Mouse (Mus musculus): ENCODE results near the gene Pate1. TPM values are rescaled to one million over a fixed set of nuclear protein-coding genes. Genes with fewer than 3 reads are reported as not detected.

Pate1 gene
- polyA plus RNA-seq (2014; fragmentation: Nextera tagmentation; extraction: Ambion mirVana) = not detected in 2 replicates

- ATAC-seq (ENCODE audit: insufficient number of reproducible peaks, insufficient read depth, low FRiP score, low read depth) = no peak
- no peak within 1 kb of the TSS for H3K4me3 ChIP-seq (ENCODE audit: control insufficient read depth in 1 of 2, insufficient read depth in 1 of 2, low read depth in 1 of 2, low read length in 2 of 2)
- H3K9me3 ChIP-seq (ENCODE audit: control insufficient read depth, low read length) = no peaks in the 10 kb centered on the region
- H3K36me3 ChIP-seq (ENCODE audit: control insufficient read depth, insufficient read depth, low read length) = no peaks in the 10 kb centered on the region
- no peaks in the 10 kb centered on the region for H3K27me3 ChIP-seq (ENCODE audit: control insufficient read depth, insufficient read depth, low read length)
- H3K27ac ChIP-seq (replicated peaks in 1 of 2; ENCODE audit: control insufficient read depth in 1 of 2, insufficient read depth in 1 of 2, low read depth in 2 of 2, low read length in 2 of 2) = no peak within 1 kb of the TSS
- WGBS = 36% methylated on average over 1 of the region's 1 CpGs
- H3K4me2 ChIP-seq (ENCODE audit: low read length) = no peak within 1 kb of the TSS
- H3K4me1 ChIP-seq (ENCODE audit: control insufficient read depth in 2 of 2, insufficient read depth in 2 of 2, low read length in 2 of 2) = no peaks in the 10 kb centered on the region
- no peak within 1 kb of the TSS for H3K9ac ChIP-seq (ENCODE audit: low read length)
Measured at GRCm38 (mm10) chr9:35687013-35687412, at the start of gene Pate1. Gene Pate1 (minus strand): TSS chr9:35687390.

- Histone ChIP-seq H3K36me3 (ENCODE audit: control insufficient read depth, insufficient read depth, low read length) (no peaks in the 10 kb centered on the region), H3K9ac (ENCODE audit: low read length) (no peak overlapping the region), H3K27me3 (ENCODE audit: control insufficient read depth, insufficient read depth, low read length) (no peaks in the 10 kb centered on the region), H3K4me1 (ENCODE audit: control insufficient read depth in 2 of 2, insufficient read depth in 2 of 2, low read length in 2 of 2) (no peaks in the 10 kb centered on the region), H3K4me2 (ENCODE audit: low read length) (no peak overlapping the region), H3K27ac (replicated peaks in 1 of 2; ENCODE audit: control insufficient read depth in 1 of 2, insufficient read depth in 1 of 2, low read depth in 2 of 2, low read length in 2 of 2) (no peak overlapping the region), H3K4me3 (ENCODE audit: control insufficient read depth in 1 of 2, insufficient read depth in 1 of 2, low read depth in 1 of 2, low read length in 2 of 2) (no peak overlapping the region), H3K9me3 (ENCODE audit: control insufficient read depth, low read length) (no peaks in the 10 kb centered on the region)
- ATAC-seq (ENCODE audit: insufficient number of reproducible peaks, insufficient read depth, low FRiP score, low read depth) = no peak
Measured at GRCm38 (mm10) chr9:35707265-35707664, 20.1 kb upstream of the Pate1 start.

- Histone ChIP-seq H3K27ac (replicated peaks in 1 of 2; ENCODE audit: control insufficient read depth in 1 of 2, insufficient read depth in 1 of 2, low read depth in 2 of 2, low read length in 2 of 2) (no peak overlapping the region), H3K4me1 (ENCODE audit: control insufficient read depth in 2 of 2, insufficient read depth in 2 of 2, low read length in 2 of 2) (no peaks in the 10 kb centered on the region), H3K4me3 (ENCODE audit: control insufficient read depth in 1 of 2, insufficient read depth in 1 of 2, low read depth in 1 of 2, low read length in 2 of 2) (no peak overlapping the region), H3K36me3 (ENCODE audit: control insufficient read depth, insufficient read depth, low read length) (no peaks in the 10 kb centered on the region), H3K4me2 (ENCODE audit: low read length) (no peak overlapping the region), H3K9me3 (ENCODE audit: control insufficient read depth, low read length) (no peaks in the 10 kb centered on the region), H3K9ac (ENCODE audit: low read length) (no peak overlapping the region), H3K27me3 (ENCODE audit: control insufficient read depth, insufficient read depth, low read length) (no peaks in the 10 kb centered on the region)
- ATAC-seq (ENCODE audit: insufficient number of reproducible peaks, insufficient read depth, low FRiP score, low read depth) = no peak
Measured at GRCm38 (mm10) chr9:35691924-35692323, 4.7 kb upstream of the Pate1 start.

DNA sequence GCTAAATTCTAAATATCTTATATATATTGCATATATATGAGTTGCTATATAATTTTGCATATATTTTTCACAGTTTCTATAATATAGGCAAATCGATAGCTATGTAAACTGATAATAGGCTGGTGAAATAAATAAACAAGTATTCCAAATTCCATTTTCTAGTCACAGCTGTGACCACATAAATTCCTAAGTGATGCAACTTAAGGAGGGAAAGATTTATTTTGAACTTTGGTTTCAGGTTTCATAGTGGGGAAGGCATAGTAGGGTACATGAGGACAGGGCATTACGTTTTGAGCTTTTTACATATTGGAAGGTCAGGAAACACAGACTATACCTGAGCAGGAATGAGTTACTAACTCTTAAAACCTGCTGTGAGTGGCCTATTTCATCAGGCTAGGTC, 13.6 kb downstream of the Pate1 start:
- no peak for ATAC-seq (ENCODE audit: insufficient number of reproducible peaks, insufficient read depth, low FRiP score, low read depth)
- Histone ChIP-seq H3K4me3 (ENCODE audit: control insufficient read depth in 1 of 2, insufficient read depth in 1 of 2, low read depth in 1 of 2, low read length in 2 of 2) (no peak overlapping the region), H3K9ac (ENCODE audit: low read length) (no peak overlapping the region), H3K9me3 (ENCODE audit: control insufficient read depth, low read length) (peaks cover 4% of the 10 kb centered on the region; the same call in 1 of the 2 replicates), H3K4me2 (ENCODE audit: low read length) (no peak overlapping the region), H3K4me1 (ENCODE audit: control insufficient read depth in 2 of 2, insufficient read depth in 2 of 2, low read length in 2 of 2) (no peaks in the 10 kb centered on the region), H3K27ac (replicated peaks in 1 of 2; ENCODE audit: control insufficient read depth in 1 of 2, insufficient read depth in 1 of 2, low read depth in 2 of 2, low read length in 2 of 2) (no peak overlapping the region), H3K36me3 (ENCODE audit: control insufficient read depth, insufficient read depth, low read length) (no peaks in the 10 kb centered on the region), H3K27me3 (ENCODE audit: control insufficient read depth, insufficient read depth, low read length) (no peaks in the 10 kb centered on the region)
- WGBS = 67% methylated on average over 2 of the region's 2 CpGs

GRCm38 (mm10) chr9:35648102-35648501, 39.1 kb downstream of the Pate1 start, which contains the start of gene Pate3:
Gene Pate3 (minus strand): TSS chr9:35648202.
- no peak within 1 kb of the TSS for H3K4me2 ChIP-seq (ENCODE audit: low read length)
- peaks cover 4% of the 10 kb centered on the region; the same call in 1 of the 2 replicates for H3K9me3 ChIP-seq (ENCODE audit: control insufficient read depth, low read length)
- H3K9ac ChIP-seq (ENCODE audit: low read length) = no peak within 1 kb of the TSS
- H3K36me3 ChIP-seq (ENCODE audit: control insufficient read depth, insufficient read depth, low read length) = no peaks in the 10 kb centered on the region
- WGBS = 50% methylated on average over 1 of the region's 1 CpGs
- no peaks in the 10 kb centered on the region for H3K27me3 ChIP-seq (ENCODE audit: control insufficient read depth, insufficient read depth, low read length)
- H3K27ac ChIP-seq (replicated peaks in 1 of 2; ENCODE audit: control insufficient read depth in 1 of 2, insufficient read depth in 1 of 2, low read depth in 2 of 2, low read length in 2 of 2) = no peak within 1 kb of the TSS
- no peak for ATAC-seq (ENCODE audit: insufficient number of reproducible peaks, insufficient read depth, low FRiP score, low read depth)
- H3K4me3 ChIP-seq (ENCODE audit: control insufficient read depth in 1 of 2, insufficient read depth in 1 of 2, low read depth in 1 of 2, low read length in 2 of 2) = no peak within 1 kb of the TSS
- H3K4me1 ChIP-seq (ENCODE audit: control insufficient read depth in 2 of 2, insufficient read depth in 2 of 2, low read length in 2 of 2) = no peaks in the 10 kb centered on the region

Other genes with a start within 250 kb of the Pate1 start
- not detected in 2 replicates for gene Gm1113, start 169.1 kb downstream of the Pate1 start, polyA plus RNA-seq (2014; fragmentation: Nextera tagmentation; extraction: Ambion mirVana)
- gene Ddx25, start 128.9 kb downstream of the Pate1 start, polyA plus RNA-seq (2014; fragmentation: Nextera tagmentation; extraction: Ambion mirVana) = 0.73 and 0.89 TPM in 2 replicates
- gene Pus3, start 128.8 kb downstream of the Pate1 start, polyA plus RNA-seq (2014; fragmentation: Nextera tagmentation; extraction: Ambion mirVana) = 13.8 and 14.4 TPM in 2 replicates
- gene Pate2, start 117.1 kb downstream of the Pate1 start, polyA plus RNA-seq (2014; fragmentation: Nextera tagmentation; extraction: Ambion mirVana) = 0.26 and 0.28 TPM in 2 replicates
- gene Hyls1, start 117.0 kb downstream of the Pate1 start, polyA plus RNA-seq (2014; fragmentation: Nextera tagmentation; extraction: Ambion mirVana) = 14.8 and 15.8 TPM in 2 replicates
- not detected in 2 replicates for gene Pate4, start 75.4 kb downstream of the Pate1 start, polyA plus RNA-seq (2014; fragmentation: Nextera tagmentation; extraction: Ambion mirVana)
- gene Pate3, start 39.2 kb downstream of the Pate1 start, polyA plus RNA-seq (2014; fragmentation: Nextera tagmentation; extraction: Ambion mirVana) = not detected in 2 replicates
- gene Gm17677, start 53.7 kb upstream of the Pate1 start, polyA plus RNA-seq (2014; fragmentation: Nextera tagmentation; extraction: Ambion mirVana) = not detected in 2 replicates
- gene Gm17727, start 90.7 kb upstream of the Pate1 start, polyA plus RNA-seq (2014; fragmentation: Nextera tagmentation; extraction: Ambion mirVana) = not detected in 2 replicates
- gene Gm27235, start 102.7 kb upstream of the Pate1 start, polyA plus RNA-seq (2014; fragmentation: Nextera tagmentation; extraction: Ambion mirVana) = not detected in 2 replicates
- gene D730048I06Rik, start 102.7 kb upstream of the Pate1 start, polyA plus RNA-seq (2014; fragmentation: Nextera tagmentation; extraction: Ambion mirVana) = not detected in 2 replicates
- not detected in 2 replicates for gene 9230110F15Rik, start 156.8 kb upstream of the Pate1 start, polyA plus RNA-seq (2014; fragmentation: Nextera tagmentation; extraction: Ambion mirVana)
- not detected in 2 replicates for gene 9230113P08Rik, start 221.0 kb upstream of the Pate1 start, polyA plus RNA-seq (2014; fragmentation: Nextera tagmentation; extraction: Ambion mirVana)

Measured in heart, embryonic 14.5 days (tissue).